Mouse (Mus musculus) ES-E14 (cell line): ENCODE measurements around the gene Serpini1.

Experiments
- CHD2 ChIP-seq: IDR thresholded peaks from 2 replicates; pipeline ENCODE4 v1.6.1; 2014; ENCODE audit warnings: mild to moderate bottlenecking, low read depth, low read length, inconsistent platforms
- HCFC1 ChIP-seq: IDR thresholded peaks from 2 replicates; pipeline ENCODE4 v1.6.1; 2012; ENCODE audit warnings: low read length, inconsistent platforms, borderline replicate concordance; ENCODE audit not compliant: insufficient read depth

- TF ChIP-seq CHD2, result no peak
- no peak for TF ChIP-seq HCFC1
Measured at GRCm38 (mm10) chr3:75534045-75534834, 23.1 kb upstream of the Serpini1 start.
